Mouse (Mus musculus) liver, adult 2 months (tissue): ENCODE measurements around the gene Gm17416.

Source experiments
- CTCF ChIP-seq: fragments of 200-500 bp; IDR thresholded peaks from 2 replicates; pipeline ENCODE4 v1.5.1; 2011; ENCODE audit warnings: low read depth, low read length, control low read depth
- POLR2A ChIP-seq: fragments of 200-500 bp; IDR thresholded peaks from 2 replicates; pipeline ENCODE4 v1.6.1; 2011; ENCODE audit warnings: low read length, control low read depth; ENCODE audit not compliant: insufficient read depth; ENCODE audit errors: extremely low read depth

DNA sequence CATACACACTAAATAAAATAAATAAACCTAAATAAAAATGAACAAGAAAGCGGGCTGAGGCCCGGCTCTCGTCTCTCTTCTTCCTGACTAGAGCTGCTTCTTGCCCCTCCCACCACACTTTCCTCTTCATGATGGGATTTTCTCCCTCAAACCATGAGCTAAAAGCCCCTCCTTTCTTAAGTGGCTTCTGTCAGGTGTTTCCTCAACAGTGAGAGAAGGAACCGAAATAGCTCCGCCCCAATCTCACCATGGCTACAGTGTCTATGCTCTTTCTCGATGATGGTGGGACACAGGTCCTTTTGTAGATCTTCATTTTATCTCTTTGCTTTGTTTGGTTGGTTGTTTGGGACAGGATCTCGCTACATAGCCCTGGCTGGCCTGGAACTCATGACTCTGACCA, 12.5 kb upstream of the Gm17416 start:
- TF ChIP-seq POLR2A: no peak
- no peak for TF ChIP-seq CTCF
